Mouse (Mus musculus) T-helper 17 cell (primary cell): ENCODE measurements around the gene Zfp266.

Experiments used
- in situ Hi-C, 2 experiments: fragments of 300-600 bp; cut with MboI, MseI; formaldehyde crosslinking; loops; 1 replicate in 1 of 2; 2 replicates in 1 of 2; pipeline ENCODE4 v1.15.1; 2025; ENCODE audit warnings: high pct_unique_total_duplicates in 2 of 2

Gene Zfp266

GRCm38 (mm10) chr9:20493281-20493680 is 27.9 kb downstream of the Zfp266 start:
- in situ Hi-C loops: loop anchor here in 1 of 2 experiments (10.0 kb wide), 1 partner anchor 482 kb away; the partner anchor contains the start of gene S1pr2

- in situ Hi-C loops: loop anchor here in 1 of 2 experiments (10.0 kb wide), 1 partner anchor 482 kb away; the partner anchor contains the start of gene S1pr2
Observed at GRCm38 (mm10) chr9:20492527-20493233, 28.5 kb downstream of the Zfp266 start, which contains the start of gene Zfp426. TSS of gene Zfp426 (minus strand) at chr9:20492746.

GRCm38 (mm10) chr9:20491858-20492526 is 29.2 kb downstream of the Zfp266 start:
- in situ Hi-C loops: loop anchor here in 1 of 2 experiments (10.0 kb wide), 1 partner anchor 483 kb away; the partner anchor contains the start of gene S1pr2

GRCm38 (mm10) chr9:20489536-20489935 is 31.7 kb downstream of the Zfp266 start:
- in situ Hi-C loops: no loop called here

GRCm38 (mm10) chr9:20479396-20479795 is 41.8 kb downstream of the Zfp266 start:
- in situ Hi-C loops: no loop called here

- in situ Hi-C loops: no loop called here
Observed at GRCm38 (mm10) chr9:20476632-20477031, 44.6 kb downstream of the Zfp266 start.

GRCm38 (mm10) chr9:20466761-20467442 is 54.3 kb downstream of the Zfp266 start:
- in situ Hi-C loops: loop anchor here in 1 of 2 experiments (10.0 to 25.0 kb wide), 3 partner anchors 170 to 842 kb away; partner anchors contain the start of genes Fbxl12, Olfm2, Ubl5 and Zfp317

GRCm38 (mm10) chr9:20459377-20460317 is 61.6 kb downstream of the Zfp266 start, which contains the start of gene Zfp26:
TSS of gene Zfp26 (minus strand) at chr9:20460162.
- in situ Hi-C loops: loop anchor here (5.0 to 25.0 kb wide), 4 partner anchors 178 to 835 kb away; partner anchors contain the start of genes Fbxl12 (in 1 of the 2), Olfm2 (in 1 of the 2), Ubl5 (in 1 of the 2) and Zfp317 (in 1 of the 2)

- in situ Hi-C loops: loop anchor here in 1 of 2 experiments (25.0 kb wide), 1 partner anchor 184 kb away; the partner anchor contains the start of genes Fbxl12 and Ubl5
Observed at GRCm38 (mm10) chr9:20453647-20454046, 67.6 kb downstream of the Zfp266 start.

- in situ Hi-C loops: loop anchor here in 1 of 2 experiments (25.0 kb wide), 1 partner anchor 186 kb away; the partner anchor contains the start of genes Fbxl12 and Ubl5
Observed at GRCm38 (mm10) chr9:20451493-20451892, 69.7 kb downstream of the Zfp266 start.
